ENCODE assay signal across 9 mouse cellular contexts in the genomic region with DNA sequence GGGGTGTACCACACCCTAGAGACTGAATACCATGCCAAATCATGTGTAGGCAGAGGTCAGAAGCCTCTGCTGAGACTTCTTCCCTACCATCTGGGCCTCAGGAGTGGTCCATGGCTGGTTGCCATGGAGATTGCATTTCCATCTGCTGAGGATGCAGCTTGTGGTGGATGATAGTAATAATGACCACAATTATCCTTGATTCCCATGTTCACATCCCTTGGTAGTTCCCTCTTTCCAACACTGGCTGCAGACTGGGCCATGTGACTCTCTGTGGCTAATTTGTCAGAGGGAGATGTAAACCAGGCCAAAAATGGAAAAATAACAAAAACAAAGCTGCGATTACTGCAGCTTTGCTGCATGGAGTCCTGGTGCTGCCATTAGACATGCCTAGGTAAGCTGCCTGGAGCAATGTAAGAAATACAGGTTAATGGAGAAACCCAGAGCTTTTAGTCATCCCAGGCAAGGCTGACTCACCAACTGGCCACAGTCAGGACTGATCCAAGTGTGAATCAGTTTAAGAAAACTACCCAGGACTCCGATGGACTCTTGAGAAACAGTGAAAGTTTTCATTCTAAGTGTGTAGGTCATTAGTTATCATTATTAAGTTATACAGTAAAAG. TPM values are rescaled to one million over a fixed set of nuclear protein-coding genes. Genes with fewer than 3 reads are reported as not detected.
DNase-seq lines count a peak whose midpoint lies in the region; ATAC-seq and TF ChIP-seq lines count a peak whose summit lies in the region.
"Had no signal": no experiment of that assay in that cellular context is flagged by ENCODE, and none has a peak within 500 bp of the region (broad histone marks: within the 10 kb centered on the region; RNA-seq: fewer than 3 reads in every experiment).

No protein-coding gene starts in this region.

- no peak overlapping the region for H3K4me3 ChIP-seq in embryonic facial prominence, embryonic 12.5 days
- H3K4me3 ChIP-seq in hindbrain, embryonic 15.5 days, result no peak overlapping the region
- H3K4me3 ChIP-seq in heart, embryonic 10.5 days, result no peak overlapping the region
- H3K4me3 ChIP-seq in lung, adult 2 months (replicated peaks; ENCODE audit: extremely low read depth, low read depth, low read length), result no peak overlapping the region
- H3K4me3 ChIP-seq in heart, adult 2 months, result no peak overlapping the region
- H3K4me3 ChIP-seq: left cerebral cortex, adult 2 months had no signal

- H3K9ac ChIP-seq in embryonic facial prominence, embryonic 12.5 days, result no peak overlapping the region
- H3K9ac ChIP-seq in hindbrain, embryonic 15.5 days, result no peak overlapping the region
- no peak overlapping the region for H3K9ac ChIP-seq in heart, adult 2 months (ENCODE audit: low read depth, low read length)

- intact Hi-C loops in left cerebral cortex, postnatal 4 days (cut with DNase I), result loop anchor here (10.0 kb wide), 1 partner anchor 322 kb away; no protein-coding TSS in a partner anchor
- intact Hi-C loops in heart, adult 2 months (cut with DNase I), result no loop called here

- H3K4me2 ChIP-seq in embryonic facial prominence, embryonic 12.5 days (replicated peaks), result no peak overlapping the region
- H3K4me2 ChIP-seq in hindbrain, embryonic 15.5 days, result no peak overlapping the region

- H3K27me3 ChIP-seq in embryonic facial prominence, embryonic 12.5 days, result no peaks in the 10 kb centered on the region
- no peaks in the 10 kb centered on the region for H3K27me3 ChIP-seq in hindbrain, embryonic 15.5 days
- 0 out of 2 replicates have a peak, but pooled peaks cover 5% of the 10 kb centered on the region for H3K27me3 ChIP-seq in heart, embryonic 10.5 days (ENCODE audit: insufficient read depth, poor library complexity, severe bottlenecking)
- H3K27me3 ChIP-seq in heart, adult 2 months (ENCODE audit: control insufficient read depth, insufficient read depth, low read length), result no peaks in the 10 kb centered on the region

- TF ChIP-seq CTCF in lung, adult 2 months (IDR thresholded peaks at IDR 0.05; ENCODE audit: insufficient read depth, low read length), result no peak
- TF ChIP-seq CTCF in heart, adult 2 months (IDR thresholded peaks at IDR 0.05), result no peak

- no peak for ATAC-seq in embryonic facial prominence, embryonic 12.5 days (ENCODE audit: insufficient number of reproducible peaks, insufficient read depth, low FRiP score, low TSS enrichment)
- peak; percentile 71 for ATAC-seq in hindbrain, embryonic 15.5 days (ENCODE audit: low FRiP score, low read depth)

- TF ChIP-seq EP300 in heart, adult 2 months (IDR thresholded peaks at IDR 0.05; ENCODE audit: insufficient read depth, low read depth, low read length), result no peak

- peak; percentile 87 for DNase-seq in left cerebral cortex, postnatal 4 days
- DNase-seq in left cerebral cortex, adult 18-20 months (ENCODE audit: low spot score in 2 of 2), result no peak
- DNase-seq in heart, embryonic 10.5 days (ENCODE audit: low spot score), result no peak
- no peak for DNase-seq in lung, adult 2 months
- no peak for DNase-seq in heart, adult 2 months
- no peak for DNase-seq in urinary bladder, postnatal 14 days (ENCODE audit: low spot score)

- 78% methylated on average over 2 of the region's 2 CpGs for WGBS in embryonic facial prominence, embryonic 12.5 days
- WGBS in hindbrain, embryonic 15.5 days, result 47% methylated on average over 2 of the region's 2 CpGs
- WGBS in heart, embryonic 10.5 days, result 80% methylated on average over 2 of the region's 2 CpGs
- 81% methylated on average over 2 of the region's 2 CpGs for WGBS in lung, adult 2 months
- 70% methylated on average over 2 of the region's 2 CpGs for WGBS in heart, adult 2 months

- no peak for TF ChIP-seq POLR2A in lung, adult 2 months (IDR thresholded peaks at IDR 0.05; ENCODE audit: borderline replicate concordance, extremely low read depth, low read depth, low read length)
- TF ChIP-seq POLR2A in heart, adult 2 months (IDR thresholded peaks at IDR 0.05; ENCODE audit: insufficient read depth, low read depth, low read length), result no peak

- H3K9me3 ChIP-seq in embryonic facial prominence, embryonic 12.5 days, result no peaks in the 10 kb centered on the region
- no peaks in the 10 kb centered on the region for H3K9me3 ChIP-seq in hindbrain, embryonic 15.5 days
- H3K9me3 ChIP-seq in heart, embryonic 10.5 days, result no peaks in the 10 kb centered on the region

- H3K79me2 ChIP-seq in heart, adult 2 months (replicated peaks; ENCODE audit: control insufficient read depth, insufficient read depth, low read length), result no peaks in the 10 kb centered on the region

- H3K36me3 ChIP-seq in embryonic facial prominence, embryonic 12.5 days, result no peaks in the 10 kb centered on the region
- no peaks in the 10 kb centered on the region for H3K36me3 ChIP-seq in hindbrain, embryonic 15.5 days
- H3K36me3 ChIP-seq in heart, embryonic 10.5 days, result no peaks in the 10 kb centered on the region
- H3K36me3 ChIP-seq in heart, adult 2 months (ENCODE audit: control insufficient read depth, insufficient read depth, low read length), result no peaks in the 10 kb centered on the region

- peaks cover 13% of the 10 kb centered on the region; the same call in 1 of the 2 replicates for H3K4me1 ChIP-seq in embryonic facial prominence, embryonic 12.5 days
- H3K4me1 ChIP-seq in hindbrain, embryonic 15.5 days (replicated peaks), result peaks cover 30% of the 10 kb centered on the region
- H3K4me1 ChIP-seq in heart, embryonic 10.5 days, result no peaks in the 10 kb centered on the region
- H3K4me1 ChIP-seq in lung, adult 2 months (ENCODE audit: control insufficient read depth, insufficient read depth, low read length), result no peaks in the 10 kb centered on the region
- H3K4me1 ChIP-seq in heart, adult 2 months (ENCODE audit: control insufficient read depth, insufficient read depth, low read length), result no peaks in the 10 kb centered on the region

- peak overlapping the region; percentile 20; the same call in 1 of the 2 replicates for H3K27ac ChIP-seq in embryonic facial prominence, embryonic 12.5 days
- peak overlapping the region; percentile 87 for H3K27ac ChIP-seq in hindbrain, embryonic 15.5 days (replicated peaks)
- no peak overlapping the region for H3K27ac ChIP-seq in heart, embryonic 10.5 days
- H3K27ac ChIP-seq in heart, adult 2 months, result no peak overlapping the region
- H3K27ac ChIP-seq: left cerebral cortex, adult 2 months had no signal

RNA-seq across cellular contexts. Expression of a gene that starts 9.2 kb away (rescaled TPM):
- 10 to 100 TPM; 67.9 to 78.2 TPM for total RNA-seq in left cerebral cortex, postnatal 4 days (2021)
- total RNA-seq in left cerebral cortex, adult 18-20 months (2021), result 100 to 1,000 TPM; 170 to 186 TPM
- polyA plus RNA-seq in embryonic facial prominence, embryonic 12.5 days (2016; fragmentation: Nextera tagmentation; extraction: Ambion mirVana), result 16.7 and 16.8 TPM in 2 replicates
- 43.4 and 44.4 TPM in 2 replicates for polyA plus RNA-seq in hindbrain, embryonic 15.5 days (2015; fragmentation: Nextera tagmentation; extraction: Ambion mirVana)
- 6.4 and 6.8 TPM in 2 replicates for polyA plus RNA-seq in heart, embryonic 10.5 days (2016; fragmentation: Nextera tagmentation; extraction: Ambion mirVana)
- 18.4 and 18.7 TPM in 2 replicates for polyA plus RNA-seq in lung, adult 2 months (2012; rRNA removed)
- total RNA-seq in heart, adult 2 months (2021), result 10 to 100 TPM; 17.4 to 18.4 TPM
- 22.7 and 28.4 TPM in 2 replicates for polyA plus RNA-seq in heart, adult 2 months (2012; rRNA removed)

RNA-seq across cellular contexts. Expression of a gene that starts 30.6 kb away (rescaled TPM):
- 10 to 100 TPM; 43.6 to 49.4 TPM for total RNA-seq in left cerebral cortex, postnatal 4 days (2021)
- 10 to 100 TPM; 20.3 TPM for total RNA-seq in left cerebral cortex, adult 18-20 months (2021)
- 9.5 and 9.7 TPM in 2 replicates for polyA plus RNA-seq in embryonic facial prominence, embryonic 12.5 days (2016; fragmentation: Nextera tagmentation; extraction: Ambion mirVana)
- polyA plus RNA-seq in hindbrain, embryonic 15.5 days (2015; fragmentation: Nextera tagmentation; extraction: Ambion mirVana), result 17.0 and 21.2 TPM in 2 replicates
- polyA plus RNA-seq in heart, embryonic 10.5 days (2016; fragmentation: Nextera tagmentation; extraction: Ambion mirVana), result 10.7 and 11.6 TPM in 2 replicates
- 25.7 and 40.2 TPM in 2 replicates for polyA plus RNA-seq in lung, adult 2 months (2012; rRNA removed)
- 1 to 10 TPM; 2.5 to 3.4 TPM for total RNA-seq in heart, adult 2 months (2021)
- polyA plus RNA-seq in heart, adult 2 months (2012; rRNA removed), result 2.4 and 6.4 TPM in 2 replicates

Comparison
In these comparisons a context has a peak if more than half of its experiments do, and no peak if none do; other contexts are left out.
1. H3K27ac ChIP-seq: peak in embryonic facial prominence, embryonic 12.5 days (single experiment) and hindbrain, embryonic 15.5 days (single experiment); none in heart, embryonic 10.5 days (single experiment) and heart, adult 2 months (single experiment).